Mouse (Mus musculus): ENCODE data around the gene Tfb1m.

Gene Tfb1m

DNA sequence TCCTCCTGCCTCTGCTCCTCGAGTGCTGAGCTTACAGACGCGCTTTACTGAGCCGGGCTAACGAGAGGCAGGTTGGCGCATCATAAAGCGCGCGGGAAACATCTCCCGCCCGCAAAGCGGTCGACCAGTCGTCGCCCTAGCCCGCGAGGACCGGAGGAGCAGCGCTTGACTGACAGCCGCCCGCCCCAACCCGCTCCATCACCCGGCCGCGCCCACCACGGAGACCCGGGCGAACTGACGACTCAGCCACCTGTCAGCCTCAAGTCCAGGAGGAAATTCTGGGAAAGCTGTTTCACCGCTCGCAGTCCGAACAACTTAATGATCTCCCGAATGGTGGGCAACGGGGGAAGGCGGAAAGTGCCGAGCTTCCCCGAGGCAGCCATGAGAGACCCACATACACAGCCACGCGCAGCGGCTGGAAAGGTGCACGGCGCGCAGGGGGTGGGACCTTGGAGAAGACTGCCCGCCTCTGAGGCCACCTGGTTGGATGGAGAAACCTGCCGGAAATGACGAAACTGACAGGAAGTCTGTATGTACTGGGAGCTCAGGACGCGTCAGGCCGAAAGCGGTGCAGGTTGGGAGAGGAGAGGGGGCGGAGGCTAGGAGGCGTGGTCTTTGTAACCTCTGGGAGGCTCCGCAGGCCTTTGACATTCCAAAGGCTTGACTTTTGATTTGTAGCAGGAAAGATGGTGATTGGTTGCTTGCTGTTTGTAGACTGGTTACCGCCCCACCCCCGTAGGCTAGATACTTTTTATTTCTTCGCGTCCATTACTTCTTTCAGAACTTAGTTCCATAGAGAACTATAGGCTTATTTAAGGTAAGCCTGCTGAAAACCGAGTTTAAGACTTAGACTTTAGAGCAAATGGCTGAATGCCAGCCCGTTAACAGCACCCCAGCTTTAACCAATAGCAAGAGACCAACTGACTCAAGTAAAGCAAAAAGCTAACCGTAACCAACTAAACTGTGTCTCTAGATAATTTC is at the start of gene Tfb1m:
Gene Tfb1m (minus strand): TSS at position 451 of the 981 bp plus-strand sequence.
- in situ Hi-C loops (cut with MboI; ENCODE audit: unreplicated experiment in 2 of 2): loop anchor here (25.0 kb wide), 4 partner anchors 930 to 1655 kb away; no protein-coding TSS in a partner anchor

DNA sequence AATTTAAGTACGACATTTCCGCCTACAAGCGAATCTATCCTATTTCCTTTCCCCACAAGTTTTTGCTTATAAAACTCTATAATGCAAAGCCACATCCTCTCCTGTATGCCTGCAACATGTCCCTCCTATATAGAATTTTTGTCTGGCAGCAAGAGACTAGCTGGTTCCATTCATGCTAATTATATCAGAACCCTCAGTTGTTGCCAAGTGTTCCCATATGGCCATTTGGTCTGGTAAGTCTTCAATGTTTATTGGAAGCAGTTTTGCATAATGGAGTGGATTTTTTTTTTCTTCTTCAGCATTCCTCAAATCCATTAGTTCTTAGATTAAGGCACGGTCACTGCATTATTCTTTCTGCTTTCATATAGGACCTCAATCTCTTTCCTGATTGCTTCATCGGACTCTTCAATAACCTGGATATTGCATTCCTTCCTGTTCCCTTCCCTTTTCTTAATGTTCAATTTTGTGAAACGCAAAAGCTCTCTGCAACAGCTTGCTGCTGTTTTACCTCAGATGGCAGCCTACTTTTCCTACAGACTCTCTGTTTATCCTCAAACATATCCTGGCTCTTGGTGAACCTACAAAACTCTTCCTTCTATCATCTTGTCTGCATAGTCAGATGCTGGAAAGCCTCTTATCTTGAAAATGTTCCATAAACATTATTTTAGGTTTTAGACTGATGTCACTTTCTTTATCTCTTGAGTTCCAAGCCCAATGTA is 45.5 kb upstream of the Tfb1m start:
- in situ Hi-C loops (cut with MboI; ENCODE audit: unreplicated experiment in 2 of 2): no loop called here

DNA sequence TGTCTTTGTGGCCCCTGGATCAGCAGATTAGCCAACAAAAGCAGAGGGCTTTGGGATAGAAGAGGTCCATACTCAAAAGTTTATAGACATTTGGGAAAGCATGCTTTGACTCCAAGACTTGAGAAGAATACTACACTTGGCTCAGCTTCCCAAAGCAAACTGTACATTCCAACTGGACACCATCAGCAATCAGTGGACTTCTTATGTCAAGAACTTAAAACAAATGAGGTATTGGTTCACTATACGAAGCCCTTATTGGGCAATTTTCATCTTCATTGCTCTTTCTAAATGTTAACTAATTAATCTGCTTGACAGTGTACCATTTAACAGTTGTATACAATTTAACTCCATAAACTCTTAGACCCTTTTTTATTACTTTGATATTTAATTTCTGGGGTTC is 40.8 kb upstream of the Tfb1m start:
- in situ Hi-C loops (cut with MboI; ENCODE audit: unreplicated experiment in 2 of 2): no loop called here

DNA sequence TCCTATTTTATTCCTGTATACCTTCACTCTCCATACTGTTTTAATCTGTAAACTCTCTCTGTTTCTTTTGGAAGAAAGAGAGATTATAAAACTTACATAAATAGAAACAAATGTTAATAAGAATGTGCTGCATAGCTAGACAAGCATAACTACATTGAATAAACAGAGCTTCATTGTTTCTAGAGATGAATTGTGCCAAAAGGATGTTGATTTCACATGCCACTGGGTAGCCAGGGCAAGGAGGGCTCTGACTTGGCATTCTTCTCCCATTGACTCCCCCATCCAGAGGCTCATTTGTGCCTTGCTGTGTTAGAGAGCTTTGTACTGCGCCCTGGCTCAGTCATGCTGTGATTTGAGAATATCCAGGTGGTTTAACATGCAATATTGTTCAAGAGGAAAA is 40.3 kb upstream of the Tfb1m start:
- in situ Hi-C loops (cut with MboI; ENCODE audit: unreplicated experiment in 2 of 2): no loop called here

DNA sequence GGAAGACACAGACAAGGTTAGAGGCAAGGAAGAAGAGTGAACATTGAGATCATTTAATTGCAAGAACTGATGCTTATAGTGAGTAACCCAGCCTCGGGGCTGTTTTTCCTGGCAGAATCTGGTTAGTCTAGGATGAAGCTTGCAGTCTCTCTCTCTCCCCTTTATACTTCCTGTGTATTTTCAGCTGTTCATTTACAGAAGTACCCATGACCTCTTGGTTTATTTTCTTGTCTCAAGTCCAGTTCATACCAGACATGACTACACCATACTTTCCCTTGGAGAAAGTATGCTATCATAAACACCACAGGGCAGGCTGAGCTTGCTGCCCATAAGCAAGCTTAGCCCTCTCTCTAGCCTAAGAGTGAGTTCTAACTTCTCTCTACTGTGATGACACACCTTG is 39.5 kb upstream of the Tfb1m start:
- in situ Hi-C loops (cut with MboI; ENCODE audit: unreplicated experiment in 2 of 2): no loop called here

DNA sequence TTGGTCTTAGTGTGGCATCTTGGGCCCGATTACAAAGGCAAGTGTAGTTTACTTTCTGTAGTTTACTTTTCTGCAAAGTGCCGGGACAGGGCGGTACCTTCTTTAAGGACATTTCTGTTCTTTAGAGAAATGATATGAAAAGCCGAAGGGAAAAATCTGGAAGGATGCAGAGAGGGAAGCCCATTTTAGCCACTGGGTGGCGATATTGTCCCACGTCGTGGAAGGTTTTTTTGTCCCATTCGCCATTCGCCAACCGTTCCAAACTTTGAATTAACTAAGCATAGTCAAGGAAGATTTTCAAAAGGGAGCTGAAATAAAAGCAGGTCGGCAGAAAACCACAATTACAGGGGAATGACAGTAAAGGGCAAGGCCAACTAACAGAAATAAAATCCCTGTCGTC is 13.3 kb upstream of the Tfb1m start:
- in situ Hi-C loops (cut with MboI; ENCODE audit: unreplicated experiment in 2 of 2): loop anchor here (5.0 to 25.0 kb wide), 5 partner anchors 916 to 1826 kb away; no protein-coding TSS in a partner anchor

DNA sequence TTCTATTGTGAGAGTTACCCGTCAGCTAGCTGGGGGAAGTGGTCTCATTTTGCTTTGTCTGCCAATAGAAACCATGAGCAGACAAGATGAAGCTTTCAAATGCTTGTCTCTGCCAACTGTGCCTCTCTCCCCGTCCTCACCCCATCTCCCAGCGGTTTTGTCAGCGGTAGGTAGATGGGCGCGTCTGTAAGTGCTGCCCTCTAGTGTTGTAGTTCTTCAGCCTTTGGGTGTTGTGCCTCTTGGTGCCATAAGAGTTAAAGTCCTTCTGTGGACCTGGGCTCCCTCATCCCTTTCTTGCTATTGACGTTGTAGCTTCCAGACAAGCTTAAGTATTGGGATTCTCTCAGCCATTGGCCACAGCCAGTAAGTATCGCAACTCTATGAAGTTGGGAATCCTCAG is 4.8 kb upstream of the Tfb1m start:
- in situ Hi-C loops (cut with MboI; ENCODE audit: unreplicated experiment in 2 of 2): loop anchor here (25.0 kb wide), 4 partner anchors 925 to 1650 kb away; no protein-coding TSS in a partner anchor

DNA sequence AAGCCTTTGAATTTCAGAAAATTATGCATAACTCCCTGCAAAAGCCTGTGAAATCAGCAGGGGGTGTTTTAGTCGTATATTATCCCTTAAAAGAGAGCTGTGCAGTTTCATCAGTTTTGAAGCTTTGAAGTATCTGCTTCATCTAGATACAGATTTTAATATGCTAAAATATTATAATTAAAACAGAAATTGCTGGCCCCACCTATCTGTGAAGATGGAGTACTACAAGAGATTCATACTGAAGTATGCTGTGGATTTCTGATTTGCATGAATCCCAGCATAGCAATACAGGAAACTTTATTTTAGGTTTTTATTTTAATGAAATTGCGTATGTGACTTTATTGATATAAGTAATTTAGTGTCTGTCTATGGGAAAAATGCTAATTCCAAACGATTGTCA is 3.0 kb upstream of the Tfb1m start:
- in situ Hi-C loops (cut with MboI; ENCODE audit: unreplicated experiment in 2 of 2): loop anchor here (25.0 kb wide), 4 partner anchors 927 to 1652 kb away; no protein-coding TSS in a partner anchor

DNA sequence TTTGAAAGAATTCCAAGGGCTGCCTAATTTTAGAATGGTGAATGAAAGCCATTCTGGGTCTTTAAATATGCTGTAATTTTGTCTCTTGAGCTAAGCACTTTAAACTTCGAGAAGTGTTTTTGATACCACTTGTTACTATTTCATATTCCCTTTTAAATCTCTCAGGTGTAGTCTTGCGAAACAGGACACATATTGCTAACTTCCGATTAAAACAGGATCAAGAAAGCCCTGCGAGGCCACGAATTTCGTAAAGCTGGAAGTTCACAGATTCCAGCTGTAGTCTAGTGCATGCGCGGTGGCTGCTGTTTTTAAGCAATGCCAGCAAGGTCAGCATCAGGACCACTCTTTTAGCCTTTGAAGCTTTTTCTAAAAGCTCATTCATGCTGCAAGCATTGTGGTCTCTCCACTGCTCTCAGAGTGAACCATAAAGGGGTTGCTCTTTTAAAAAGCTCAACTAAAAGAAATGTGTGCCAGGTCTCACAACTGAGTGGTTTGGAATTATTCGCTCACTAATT is 832 bp upstream of the Tfb1m start:
- in situ Hi-C loops (cut with MboI; ENCODE audit: unreplicated experiment in 2 of 2): loop anchor here (25.0 kb wide), 4 partner anchors 929 to 1654 kb away; no protein-coding TSS in a partner anchor

DNA sequence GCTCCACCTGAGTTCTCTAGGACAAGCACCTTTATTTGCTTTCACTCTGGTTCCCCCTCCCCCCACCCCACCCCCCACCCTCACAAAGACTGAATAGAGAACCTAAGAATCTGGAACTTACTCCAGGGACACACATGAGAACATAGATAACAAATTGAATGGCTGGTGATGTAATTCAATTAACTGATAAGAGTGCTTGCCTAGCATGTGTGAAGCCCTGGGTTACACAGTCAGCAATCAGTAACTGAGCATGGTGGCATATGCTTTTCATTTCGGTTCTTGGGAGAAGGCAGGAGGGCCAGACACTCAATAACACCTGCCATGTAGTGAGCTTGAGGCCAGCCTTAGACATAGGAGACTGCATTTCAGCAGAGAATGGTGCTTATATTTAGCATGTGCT is 1.3 kb downstream of the Tfb1m start:
- in situ Hi-C loops (cut with MboI; ENCODE audit: unreplicated experiment in 2 of 2): loop anchor here (25.0 kb wide), 4 partner anchors 931 to 1656 kb away; no protein-coding TSS in a partner anchor

DNA sequence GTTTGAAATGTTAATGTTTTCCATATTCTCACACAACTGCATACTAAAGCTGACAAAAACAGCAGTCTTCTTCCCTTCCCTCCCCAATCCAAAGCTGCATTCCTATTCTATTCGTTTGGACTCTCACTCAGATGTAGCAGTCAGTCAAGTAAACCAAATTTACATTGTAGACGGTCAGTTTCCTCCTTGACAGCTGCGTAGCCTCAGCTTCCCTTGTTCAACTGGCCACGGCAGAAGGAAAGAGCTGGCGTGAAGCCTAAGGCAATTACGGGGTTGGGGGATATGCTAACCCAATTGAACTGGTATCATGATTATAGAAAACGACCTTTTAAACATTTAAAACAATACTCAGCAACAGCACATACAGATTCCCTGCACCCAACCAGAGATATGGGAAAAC is 9.9 kb downstream of the Tfb1m start:
- in situ Hi-C loops (cut with MboI; ENCODE audit: unreplicated experiment in 2 of 2): no loop called here

DNA sequence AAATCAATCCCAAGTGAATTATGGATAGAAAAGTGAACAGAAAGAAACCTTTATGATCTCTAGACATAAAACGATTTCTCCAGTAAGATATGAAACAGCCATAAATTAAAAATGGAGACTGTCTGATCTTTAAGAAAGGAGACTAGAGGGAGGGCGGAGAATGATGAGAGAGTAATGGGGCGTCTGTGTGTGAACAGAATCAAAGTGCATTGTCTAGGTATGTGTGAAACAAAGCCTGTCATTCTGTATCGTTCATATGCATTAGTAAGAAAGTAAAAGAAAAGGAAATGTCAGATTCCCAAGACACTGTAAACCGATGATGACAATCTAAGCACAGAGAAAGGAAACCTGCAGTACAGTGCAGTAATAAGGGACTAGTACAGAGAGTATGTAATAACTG is 16.5 kb downstream of the Tfb1m start:
- in situ Hi-C loops (cut with MboI; ENCODE audit: unreplicated experiment in 2 of 2): no loop called here

DNA sequence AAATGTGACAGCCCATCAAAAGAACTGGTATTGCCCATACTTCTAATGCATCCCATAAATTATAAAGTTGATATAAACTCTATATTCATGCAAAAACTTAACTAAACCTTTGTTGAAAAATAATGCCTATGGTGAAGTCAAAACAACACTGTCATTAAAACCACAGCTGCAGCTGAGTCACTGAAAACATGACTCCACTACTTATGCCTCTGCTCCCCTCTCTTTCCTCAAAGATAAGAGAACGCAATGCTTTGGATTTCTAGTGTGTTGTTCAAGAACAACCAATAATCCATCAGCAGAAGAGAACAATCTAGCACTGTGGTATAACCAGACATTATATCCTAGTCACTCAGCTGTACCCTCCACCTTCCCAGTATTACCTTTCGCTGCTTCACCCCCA is 17.3 kb downstream of the Tfb1m start:
- in situ Hi-C loops (cut with MboI; ENCODE audit: unreplicated experiment in 2 of 2): no loop called here

DNA sequence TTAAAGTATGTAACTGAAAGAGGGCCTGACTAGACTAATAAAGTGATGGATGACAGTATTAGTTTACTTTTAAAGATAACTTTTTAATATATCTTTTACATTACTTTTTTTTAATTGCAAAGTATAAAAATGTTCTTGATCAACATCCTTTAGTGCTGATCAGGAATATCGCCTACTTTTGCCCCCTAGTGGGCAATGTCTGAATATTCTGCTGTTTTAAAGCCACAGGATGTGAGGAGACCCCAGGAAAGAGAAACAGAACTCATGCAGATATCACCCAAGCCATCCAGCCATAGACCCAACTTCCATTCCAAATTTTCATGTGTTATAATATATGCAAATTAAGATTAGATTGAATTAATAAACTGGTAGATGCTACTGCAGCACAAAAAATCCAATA is 24.2 kb downstream of the Tfb1m start:
- in situ Hi-C loops (cut with MboI; ENCODE audit: unreplicated experiment in 2 of 2): no loop called here

DNA sequence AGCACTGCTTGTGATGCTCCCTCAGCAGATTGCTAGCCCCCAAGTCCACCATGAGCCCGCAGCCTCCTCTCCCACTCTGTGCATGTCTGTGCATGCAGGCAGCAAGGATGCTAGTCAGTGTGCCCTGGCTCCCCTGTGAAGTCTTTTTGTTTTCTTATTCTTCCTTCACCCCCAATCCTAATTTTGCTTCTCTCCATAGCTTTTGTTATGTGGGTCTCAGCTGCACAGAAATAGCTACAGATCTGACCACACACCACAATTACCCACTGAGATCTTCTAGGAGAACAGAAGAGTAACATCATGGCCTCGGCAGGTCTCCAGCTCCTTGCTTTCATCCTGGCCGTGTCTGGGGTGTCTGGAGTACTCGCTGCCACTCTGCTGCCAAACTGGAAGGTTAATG is 25.3 kb downstream of the Tfb1m start, which contains the start of gene Cldn20:
Gene Cldn20 (plus strand): TSS at position 301 of the 400 bp plus-strand sequence.
- in situ Hi-C loops (cut with MboI; ENCODE audit: unreplicated experiment in 2 of 2): no loop called here

DNA sequence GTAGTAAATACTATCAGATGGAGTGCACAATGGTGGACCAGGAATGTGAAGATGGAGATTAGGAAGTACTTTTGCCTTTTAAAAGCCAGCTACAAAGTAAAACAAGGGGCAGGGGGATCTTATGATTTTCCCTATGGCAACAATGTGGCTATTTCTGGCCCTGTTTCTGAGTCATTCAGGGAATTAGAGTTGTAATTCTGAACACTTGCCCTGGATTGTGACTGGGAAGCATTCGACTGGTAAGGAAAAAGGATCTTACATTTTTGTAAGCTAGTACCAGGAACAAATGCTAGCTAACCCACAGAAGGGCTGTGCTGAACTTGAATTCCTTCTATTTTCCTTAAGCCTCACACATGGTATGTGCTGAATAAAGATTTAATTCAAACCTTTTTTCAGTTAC is 25.9 kb downstream of the Tfb1m start:
- in situ Hi-C loops (cut with MboI; ENCODE audit: unreplicated experiment in 2 of 2): no loop called here

DNA sequence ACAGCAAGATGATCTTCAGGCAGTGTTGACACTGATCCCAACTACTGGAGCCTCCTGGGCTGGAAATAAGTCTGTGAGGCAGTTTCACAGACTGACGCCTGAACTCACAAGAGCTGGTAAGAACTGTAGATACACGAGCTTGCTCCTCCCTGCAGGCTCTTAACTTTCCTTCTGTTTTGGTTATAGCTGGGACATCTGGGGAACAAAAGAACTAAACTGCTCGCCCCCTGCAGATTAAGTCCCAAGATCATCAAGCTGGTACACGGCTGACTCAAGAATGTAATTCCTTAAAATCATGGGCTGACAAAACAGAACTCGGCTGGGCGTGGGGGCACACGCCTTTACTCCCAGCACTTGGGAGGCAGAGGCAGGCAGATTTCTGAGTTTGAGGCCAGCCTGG is 27.0 kb downstream of the Tfb1m start:
- in situ Hi-C loops (cut with MboI; ENCODE audit: unreplicated experiment in 2 of 2): no loop called here

DNA sequence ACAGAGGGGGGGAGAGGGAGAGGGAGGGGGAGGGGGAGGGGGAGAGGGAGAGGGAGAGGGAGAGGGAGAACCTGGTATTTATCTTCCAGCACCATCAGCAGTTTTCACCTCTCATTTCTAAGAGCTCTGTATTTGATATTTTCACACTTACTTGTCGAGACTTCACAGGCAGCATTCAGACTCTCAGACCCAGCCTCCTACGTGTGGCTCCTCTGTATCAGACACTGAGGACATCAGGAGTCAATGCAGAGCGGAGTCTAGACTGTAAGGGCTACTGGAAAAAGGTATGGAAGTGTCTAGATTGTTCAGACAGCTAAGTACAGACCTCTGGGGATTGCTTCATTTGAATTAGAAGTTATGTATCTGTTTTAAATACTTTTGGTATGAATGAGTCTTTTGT is 28.1 kb downstream of the Tfb1m start:
- in situ Hi-C loops (cut with MboI; ENCODE audit: unreplicated experiment in 2 of 2): no loop called here

DNA sequence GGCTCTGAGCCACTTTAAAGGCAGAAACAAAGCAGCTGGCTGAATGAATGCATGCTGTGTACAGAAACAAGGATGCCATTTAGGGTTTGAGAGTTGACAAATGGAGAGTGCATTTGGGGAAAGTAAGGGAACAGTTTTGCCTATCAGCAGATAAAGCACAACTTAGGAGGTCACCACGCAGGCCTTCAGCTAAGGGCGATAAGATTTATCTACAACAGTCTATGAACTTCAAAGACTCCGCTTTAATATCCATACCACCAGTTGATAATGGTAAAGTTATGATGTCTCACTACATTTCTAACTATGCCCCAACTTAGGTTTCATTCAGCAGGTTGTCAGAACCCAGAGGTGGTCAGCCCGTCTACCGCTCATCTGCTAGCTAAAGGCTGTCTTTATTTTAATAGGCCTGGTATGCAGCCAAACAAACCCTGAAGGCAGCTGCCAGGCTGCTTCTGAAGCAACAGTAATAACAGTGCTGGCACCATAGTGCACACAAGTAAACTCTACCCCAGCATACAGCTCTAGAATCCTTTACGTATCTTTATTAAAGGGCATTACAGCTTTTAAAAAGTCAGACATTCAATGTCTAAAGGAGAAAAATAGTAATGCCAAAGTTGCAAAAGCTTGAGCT is 29.6 kb downstream of the Tfb1m start:
- in situ Hi-C loops (cut with MboI; ENCODE audit: unreplicated experiment in 2 of 2): no loop called here

DNA sequence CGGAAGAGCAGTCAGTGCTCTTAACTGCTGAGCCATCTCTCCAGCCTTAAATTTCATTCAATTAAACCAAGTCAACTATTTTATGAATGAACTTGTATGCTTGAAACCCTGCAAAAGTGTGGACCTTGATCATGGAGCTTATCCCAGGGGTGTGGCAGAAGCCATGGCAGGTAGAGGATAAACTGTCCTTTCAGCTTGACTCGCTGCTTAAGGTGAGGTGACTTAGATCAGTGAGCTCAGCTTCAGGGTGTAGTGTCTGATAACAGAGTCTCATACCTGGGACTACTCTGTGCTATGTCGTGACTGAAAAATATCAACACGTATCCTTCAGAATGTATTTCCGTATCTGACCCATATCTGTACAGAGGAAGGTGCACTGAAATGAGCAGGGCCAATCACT is 37.2 kb downstream of the Tfb1m start:
- in situ Hi-C loops (cut with MboI; ENCODE audit: unreplicated experiment in 2 of 2): no loop called here

DNA sequence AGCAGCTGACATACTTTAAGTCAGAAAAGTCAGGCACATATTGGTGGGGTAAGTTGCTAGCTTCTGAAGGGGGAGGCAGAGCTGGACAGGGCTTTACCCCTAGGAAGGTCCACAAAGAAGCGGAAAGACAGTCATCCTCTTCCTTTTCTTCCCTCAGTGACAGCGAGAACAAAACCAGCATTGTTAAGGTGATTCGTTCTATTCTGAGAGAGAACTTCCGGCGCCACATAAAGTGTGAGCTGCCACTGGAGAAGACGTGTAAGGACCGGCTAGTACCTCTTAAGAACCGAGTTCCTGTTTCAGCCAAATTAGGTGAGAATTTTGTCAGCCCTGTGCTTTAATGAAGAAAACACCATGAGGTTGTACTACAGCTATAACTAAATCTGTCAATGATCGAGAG is 41.2 kb downstream of the Tfb1m start:
- in situ Hi-C loops (cut with MboI; ENCODE audit: unreplicated experiment in 2 of 2): no loop called here

All from v-Abl transformed pro-B cells (cell line).